Mouse (Mus musculus) forebrain, embryonic 11.5 days (tissue): ENCODE measurements around the gene Slc35d1. TPM values are rescaled to one million over a fixed set of nuclear protein-coding genes. Genes with fewer than 3 reads are reported as not detected.
A peak's percentile ranks its signal among the peaks of the same experiment; 100 is the strongest.

Source experiments
- ATAC-seq: fragments of 200-750 bp; cut with Nextera tagmentation; replicated peaks from 2 replicates; pipeline ENCODE4 v1.8.0; 2017; ENCODE audit warnings: moderate TSS enrichment; ENCODE audit not compliant: low FRiP score
- DNase-seq: peaks from one replicate; pipeline ENCODE4 v3.0.0-alpha.2; 2017; ENCODE audit warnings: low spot score
- H3K27ac ChIP-seq: fragments of 300-500 bp; sonication (generic); 2 replicates; pipeline ENCODE4 v1.5.1; 2014; ENCODE audit warnings: low read depth, low read length
- H3K27me3 ChIP-seq: fragments of 300-500 bp; sonication (generic); 2 replicates; pipeline ENCODE4 v1.6.1; 2014; ENCODE audit warnings: mild to moderate bottlenecking, low read length, mixed read lengths; ENCODE audit not compliant: control insufficient read depth, insufficient read depth
- H3K36me3 ChIP-seq: fragments of 300-500 bp; sonication (generic); 2 replicates; pipeline ENCODE4 v1.6.1; 2014; ENCODE audit warnings: mild to moderate bottlenecking, low read length, moderate library complexity, mixed read lengths; ENCODE audit not compliant: control insufficient read depth, insufficient read depth
- H3K4me1 ChIP-seq: fragments of 300-500 bp; sonication (generic); replicated peaks from 2 replicates; pipeline ENCODE4 v1.6.1; 2014; ENCODE audit warnings: low read length, mixed read lengths; ENCODE audit not compliant: control insufficient read depth, insufficient read depth
- H3K4me2 ChIP-seq: fragments of 300-500 bp; sonication (generic); 2 replicates; pipeline ENCODE4 v1.6.1; 2014; ENCODE audit warnings: low read depth, mild to moderate bottlenecking, low read length, moderate library complexity, mixed read lengths; ENCODE audit not compliant: severe bottlenecking
- H3K4me3 ChIP-seq: fragments of 300-500 bp; sonication (generic); 2 replicates; pipeline ENCODE4 v1.5.1; 2014; ENCODE audit warnings: low read depth, low read length
- H3K9ac ChIP-seq: fragments of 300-500 bp; sonication (generic); 2 replicates; pipeline ENCODE4 v1.6.1; 2014; ENCODE audit warnings: low read length
- H3K9me3 ChIP-seq: fragments of 300-500 bp; sonication (generic); 2 replicates; pipeline ENCODE4 v1.6.1; 2016; ENCODE audit warnings: low read length, mixed read lengths; ENCODE audit not compliant: control insufficient read depth
- WGBS: fragments of 180-500 bp; shearing (Covaris S2); extraction: QIAGEN DNeasy Blood & Tissue Kit; methylation state at CpG from one replicate; pipeline ENCODE4 v1.1.7; 2014; 5-methylcytosine and 5-hydroxymethylcytosine counted together
- polyA plus RNA-seq: library from polyadenylated mRNA; unstranded; fragments of >200 nt; fragmentation: Nextera tagmentation; extraction: Ambion mirVana; gene quantifications from 2 replicates; pipeline ENCODE4 v1.2.1, GENCODE M21; 2014

Slc35d1 gene
- polyA plus RNA-seq: 11.8 and 12.1 TPM in 2 replicates

DNA sequence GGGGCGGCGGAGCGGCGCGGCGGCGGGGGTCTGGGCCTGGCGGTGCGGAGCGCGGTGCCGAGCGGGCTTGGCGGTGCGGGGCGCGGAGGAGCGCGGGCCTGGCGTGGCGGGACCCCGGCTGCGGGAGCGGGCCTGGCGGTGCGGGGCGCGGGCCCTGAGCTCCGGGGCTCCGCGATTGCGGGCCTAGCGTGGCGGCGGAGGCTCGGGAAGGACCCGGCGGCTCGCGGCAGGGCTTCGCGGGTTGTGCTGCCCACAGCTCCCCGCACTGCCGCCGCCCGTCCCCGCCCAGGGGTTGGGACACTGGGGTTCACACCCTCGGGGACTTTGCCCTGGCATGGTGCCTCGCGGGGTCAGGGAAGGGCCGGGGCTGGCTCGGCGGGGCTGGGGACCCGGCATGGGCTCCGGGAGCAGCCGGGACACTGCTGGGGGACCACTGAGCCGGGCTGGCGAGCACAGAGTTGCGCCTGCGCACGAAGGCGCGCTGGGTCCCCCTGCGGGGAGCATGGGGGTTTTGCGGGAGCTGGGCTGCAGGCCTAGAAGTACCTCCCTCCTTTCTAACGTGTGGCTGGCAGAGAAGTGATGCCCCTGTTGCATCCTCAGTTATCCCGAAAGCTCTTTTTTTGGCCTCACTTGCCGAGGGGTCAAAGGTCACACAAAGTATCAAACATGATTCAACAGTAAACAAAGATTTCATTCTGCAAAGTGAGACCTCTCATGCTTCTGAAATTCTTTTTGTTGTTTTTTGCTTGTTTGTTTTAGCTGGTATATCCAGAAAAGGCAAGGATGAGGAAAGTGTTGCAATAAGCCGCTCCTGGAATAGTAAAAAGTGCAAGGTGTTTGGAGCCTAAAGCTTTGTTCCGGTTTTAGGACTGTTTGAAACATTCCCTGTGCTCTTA is at the start of gene Slc35d1:
Slc35d1 (minus strand) TSS at position 240 of the 896 bp plus-strand sequence.
- peak within 1 kb of the TSS; percentile 90 for H3K27ac ChIP-seq
- no peaks in the 10 kb centered on the region for H3K27me3 ChIP-seq
- ATAC-seq: peak; percentile 96
- peak within 1 kb of the TSS; percentile 96 for H3K9ac ChIP-seq
- 3% methylated on average over 37 of the region's 70 CpGs for WGBS
- no peaks in the 10 kb centered on the region for H3K36me3 ChIP-seq
- H3K4me2 ChIP-seq: peak within 1 kb of the TSS; percentile 70
- DNase-seq: peak; percentile 94
- H3K4me3 ChIP-seq: peak within 1 kb of the TSS; percentile 69
- 0 out of 2 replicates have a peak, but pooled peaks cover 2% of the 10 kb centered on the region for H3K4me1 ChIP-seq
- no peaks in the 10 kb centered on the region for H3K9me3 ChIP-seq

- Histone ChIP-seq H3K27ac (no peak overlapping the region), H3K4me1 (no peaks in the 10 kb centered on the region), H3K9me3 (no peaks in the 10 kb centered on the region), H3K9ac (no peak overlapping the region), H3K27me3 (no peaks in the 10 kb centered on the region), H3K36me3 (no peaks in the 10 kb centered on the region), H3K4me2 (no peak overlapping the region), H3K4me3 (no peak overlapping the region)
- ATAC-seq: no peak
- WGBS: 50% methylated on average over 8 of the region's 8 CpGs
- no peak for DNase-seq
Measured at GRCm38 (mm10) chr4:103263812-103264396, 48.9 kb upstream of the Slc35d1 start.

DNA sequence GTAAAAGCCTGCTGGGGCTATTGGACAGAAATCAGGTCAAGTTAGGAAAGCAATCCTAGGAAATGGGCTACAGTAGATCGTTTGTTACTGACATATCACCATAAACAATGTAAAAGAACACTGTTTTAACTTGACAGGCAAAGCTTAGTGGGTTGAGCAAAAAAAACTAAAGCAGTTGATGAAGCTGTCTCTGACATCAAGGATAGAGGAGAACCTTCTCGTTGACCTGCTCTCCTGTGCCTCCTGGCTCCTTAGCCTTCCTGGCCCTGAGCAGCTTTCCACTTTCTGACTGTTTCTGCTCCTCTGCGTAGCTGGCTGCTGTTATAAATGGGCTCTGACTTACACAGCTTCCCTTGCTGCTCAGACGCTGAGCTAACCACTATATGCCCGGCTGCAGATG is 48.4 kb upstream of the Slc35d1 start:
- no peak for ATAC-seq

GRCm38 (mm10) chr4:103258817-103259216 is 43.9 kb upstream of the Slc35d1 start:
- H3K27ac ChIP-seq: no peak overlapping the region
- WGBS: 92% methylated on average over 3 of the region's 3 CpGs
- H3K36me3 ChIP-seq: no peaks in the 10 kb centered on the region

More for the DNA sequence above, 48.4 kb upstream of the Slc35d1 start:
- no peaks in the 10 kb centered on the region for H3K36me3 ChIP-seq
- no peak overlapping the region for H3K4me3 ChIP-seq
- no peak overlapping the region for H3K9ac ChIP-seq
- no peak for DNase-seq
- no peaks in the 10 kb centered on the region for H3K27me3 ChIP-seq
- H3K9me3 ChIP-seq: no peaks in the 10 kb centered on the region
- no peaks in the 10 kb centered on the region for H3K4me1 ChIP-seq
- no peak overlapping the region for H3K27ac ChIP-seq
- 70% methylated on average over 5 of the region's 5 CpGs for WGBS
- H3K4me2 ChIP-seq: no peak overlapping the region

DNA sequence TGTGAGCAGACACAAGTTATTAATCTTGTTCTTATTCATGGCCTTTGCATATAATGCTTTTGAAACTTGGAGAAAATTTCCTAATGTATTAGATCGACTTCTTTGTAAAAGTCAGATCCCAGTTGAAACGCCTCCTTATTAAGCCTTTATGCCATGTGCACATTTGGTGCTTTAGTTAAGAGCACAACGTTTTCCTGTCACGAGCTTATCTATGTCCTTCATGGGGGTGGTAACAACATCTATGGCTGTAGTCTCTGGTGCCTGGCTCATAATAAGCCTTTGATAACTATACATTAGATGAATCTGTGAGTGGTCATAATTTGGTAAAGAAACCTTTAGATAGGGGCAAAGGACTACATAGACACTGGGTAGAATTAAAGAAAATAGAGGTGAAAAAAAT is 38.9 kb upstream of the Slc35d1 start:
- Histone ChIP-seq H3K9ac (no peak overlapping the region), H3K27me3 (no peaks in the 10 kb centered on the region), H3K4me1 (no peaks in the 10 kb centered on the region), H3K36me3 (no peaks in the 10 kb centered on the region), H3K4me2 (no peak overlapping the region), H3K9me3 (no peaks in the 10 kb centered on the region), H3K27ac (no peak overlapping the region), H3K4me3 (no peak overlapping the region)
- 82% methylated on average over 4 of the region's 4 CpGs for WGBS
- DNase-seq (no peak), ATAC-seq (no peak)

More at GRCm38 (mm10) chr4:103258817-103259216, 43.9 kb upstream of the Slc35d1 start:
- Histone ChIP-seq H3K27me3 (no peaks in the 10 kb centered on the region), H3K9me3 (no peaks in the 10 kb centered on the region), H3K9ac (no peak overlapping the region), H3K4me2 (no peak overlapping the region), H3K4me1 (no peaks in the 10 kb centered on the region), H3K4me3 (no peak overlapping the region)
- ATAC-seq (no peak), DNase-seq (no peak)

GRCm38 (mm10) chr4:103249436-103250085 is 34.6 kb upstream of the Slc35d1 start:
- WGBS: 76% methylated on average over 6 of the region's 6 CpGs

GRCm38 (mm10) chr4:103247813-103248212 is 32.8 kb upstream of the Slc35d1 start:
- Histone ChIP-seq H3K4me1 (no peaks in the 10 kb centered on the region), H3K27me3 (no peaks in the 10 kb centered on the region), H3K4me2 (no peak overlapping the region), H3K9ac (no peak overlapping the region), H3K36me3 (no peaks in the 10 kb centered on the region), H3K4me3 (no peak overlapping the region), H3K27ac (no peak overlapping the region), H3K9me3 (no peaks in the 10 kb centered on the region)
- WGBS: 59% methylated on average over 2 of the region's 2 CpGs
- ATAC-seq: no peak
- no peak for DNase-seq

More at GRCm38 (mm10) chr4:103249436-103250085, 34.6 kb upstream of the Slc35d1 start:
- Histone ChIP-seq H3K27ac (no peak overlapping the region), H3K4me2 (no peak overlapping the region), H3K4me3 (no peak overlapping the region), H3K36me3 (no peaks in the 10 kb centered on the region), H3K9ac (no peak overlapping the region), H3K9me3 (no peaks in the 10 kb centered on the region), H3K4me1 (no peaks in the 10 kb centered on the region), H3K27me3 (no peaks in the 10 kb centered on the region)
- no peak for ATAC-seq
- no peak for DNase-seq

- Histone ChIP-seq H3K27me3 (no peaks in the 10 kb centered on the region), H3K4me3 (no peak overlapping the region), H3K4me1 (no peaks in the 10 kb centered on the region), H3K27ac (no peak overlapping the region), H3K36me3 (no peaks in the 10 kb centered on the region), H3K4me2 (no peak overlapping the region), H3K9ac (no peak overlapping the region), H3K9me3 (no peaks in the 10 kb centered on the region)
- ATAC-seq: no peak
- no peak for DNase-seq
- 85% methylated on average over 3 of the region's 3 CpGs for WGBS
Measured at GRCm38 (mm10) chr4:103247249-103247648, 32.3 kb upstream of the Slc35d1 start.
